Mouse (Mus musculus) E14TG2a.4 (cell line): ENCODE results near the gene Tifa.

Experiments
- CTCF ChIP-seq: conservative IDR thresholded peaks from 2 replicates; pipeline ENCODE4 v1.5.1; 2014; ENCODE audit warnings: low read length
- NANOG ChIP-seq: IDR thresholded peaks from 2 replicates; pipeline ENCODE4 v1.6.1; 2014; ENCODE audit warnings: borderline replicate concordance, low read length, mixed read lengths
- POU5F1 ChIP-seq: IDR thresholded peaks from 2 replicates; pipeline ENCODE4 v1.6.1; 2014; ENCODE audit warnings: low read length, borderline replicate concordance

DNA sequence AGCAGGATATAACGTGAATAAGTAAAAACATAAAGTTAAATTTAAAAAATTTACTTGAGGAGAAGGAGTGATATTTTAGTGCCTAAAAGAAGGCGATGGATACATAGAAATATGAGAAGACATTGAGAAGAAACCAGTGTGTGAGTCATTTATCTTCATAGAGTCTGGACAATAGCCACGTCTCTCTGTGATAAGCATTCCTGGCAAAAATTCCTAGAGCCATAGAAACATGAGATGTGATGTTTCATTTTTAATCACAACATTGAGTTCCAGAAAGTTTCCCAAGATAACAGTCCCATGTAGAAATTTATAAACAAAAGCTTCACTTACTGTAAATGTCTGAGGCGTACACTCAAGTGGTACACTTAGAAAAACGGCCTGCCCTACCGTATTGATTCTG lies 6.7 kb upstream of the Tifa start:
- TF ChIP-seq CTCF (no peak), POU5F1 (no peak), NANOG (no peak)
